Mouse (Mus musculus) heart, adult 18-20 months (tissue): Measurements from ENCODE around the gene Mageb5. TPM values are rescaled to one million over a fixed set of nuclear protein-coding genes. Genes with fewer than 3 reads are reported as not detected.
"Not testable (repeated sequence)": the region's sequence is repeated elsewhere in the genome, so short reads cannot be mapped to it uniquely, and the experiment has no call there.

Experiments used
- DNase-seq, 2 experiments: peaks; one replicate each; pipeline ENCODE4 v3.0.0; 2021 to 2022; ENCODE audit warnings: mixed read lengths in 1 of 2
- long read RNA-seq, 2 experiments: library from polyadenylated mRNA; stranded (forward); transcript quantifications; one replicate each; pipeline ENCODE4 v2.0.0; 2021
- total RNA-seq, 2 experiments: library from RNA; stranded (reverse); gene quantifications; 2 replicates each; pipeline ENCODE4 v1.2.3; 2021

Gene Mageb5
- not detected for total RNA-seq
- long read RNA-seq, experiment 1, result 0 reads
- long read RNA-seq, experiment 2, result 0 reads

DNA sequence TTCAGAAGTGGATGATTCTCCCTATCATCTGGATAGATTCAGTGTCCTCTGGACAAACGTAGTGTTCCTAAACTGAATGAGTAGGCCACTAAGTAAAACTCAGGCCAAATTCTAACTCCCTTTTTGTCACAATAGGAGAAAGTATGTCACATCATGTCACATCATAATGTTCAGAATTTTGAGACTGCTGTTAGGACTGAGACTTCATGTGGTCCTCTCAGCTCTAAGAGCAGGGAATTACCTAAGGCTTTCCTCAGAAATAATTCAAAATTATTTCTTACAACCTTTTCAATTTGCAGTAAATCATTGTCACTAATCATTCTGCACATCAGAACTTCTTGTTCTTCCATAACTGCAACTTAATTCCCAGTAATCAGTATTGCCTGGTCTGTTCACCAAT lies at the start of gene Mageb5:
Gene Mageb5, minus strand, starts transcription at position 101 of the 400 bp plus-strand sequence.
- not testable (repeated sequence) for DNase-seq

DNA sequence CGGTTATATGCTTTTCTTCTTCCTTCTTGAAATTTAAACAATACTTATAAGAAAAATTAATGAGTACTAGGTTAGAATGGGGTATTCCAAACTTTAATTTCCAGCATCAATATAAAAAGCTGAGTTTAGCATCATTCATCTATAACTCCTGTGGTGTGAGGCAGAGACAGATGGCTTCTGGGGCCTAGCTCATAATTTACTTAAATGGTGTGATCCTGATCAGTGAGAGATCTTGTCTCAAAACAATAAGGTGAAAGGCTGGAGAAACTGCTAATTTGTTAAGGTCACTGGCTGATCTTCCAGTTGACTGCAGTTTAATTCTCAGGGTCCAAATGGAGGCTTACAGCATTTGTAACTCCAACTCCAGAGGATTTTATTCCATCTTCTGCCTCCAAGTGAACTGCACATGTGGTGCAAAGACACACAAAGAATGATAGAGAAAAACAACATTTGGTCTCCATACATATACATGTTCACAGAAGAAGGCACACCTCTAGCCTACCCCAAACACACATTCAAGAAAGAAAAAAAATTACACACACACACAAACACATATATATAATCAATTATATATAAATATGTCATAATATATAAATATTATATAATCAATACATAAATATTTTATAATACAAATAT lies 23.1 kb downstream of the Mageb5 start:
- DNase-seq, result not testable (repeated sequence)

Other genes with a start within 250 kb of the Mageb5 start
- not detected for gene 1700084M14Rik, start 207.1 kb downstream of the Mageb5 start, total RNA-seq
- not detected for gene Gm14781, start 150.8 kb downstream of the Mageb5 start, total RNA-seq
- gene Mageb1, start 233.3 kb upstream of the Mageb5 start, total RNA-seq, result not detected